Mouse (Mus musculus): ENCODE measurements at regions not wholly inside any gene's neighbourhood (a gene's known extent, or its start where the extent isn't known, plus 50 kb on each side); places are given as distances from the start of the nearest gene placed in this dataset.

DNA sequence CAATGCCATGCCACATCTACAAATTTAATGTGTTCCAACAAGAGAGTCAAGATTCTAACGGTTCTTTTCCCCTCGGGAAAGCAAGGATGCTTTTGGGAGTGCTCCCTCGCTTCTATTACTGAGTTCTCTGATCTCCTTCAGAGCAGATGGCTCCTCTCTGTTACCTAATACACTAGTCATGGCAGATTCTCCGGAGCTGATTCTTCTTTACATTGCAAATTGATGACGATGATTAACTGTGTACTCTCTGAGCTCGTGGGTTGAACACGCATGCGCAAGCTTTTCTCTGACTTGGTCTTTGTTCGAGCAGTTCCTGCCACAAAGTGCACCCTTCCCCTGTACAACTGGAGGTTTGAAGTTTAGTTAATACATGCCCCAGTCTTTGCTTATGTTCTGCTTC lies 471.5 kb upstream of the Tenm4 start:
- Histone ChIP-seq H3K4me2 (ENCODE audit: low read depth, low read length, poor library complexity, severe bottlenecking) (no peak overlapping the region), H3K27ac (ENCODE audit: low read depth, low read length) (no peak overlapping the region), H3K27me3 (ENCODE audit: insufficient read depth, low read length) (no peaks in the 10 kb centered on the region), H3K4me3 (ENCODE audit: low read depth, low read length) (no peak overlapping the region), H3K9ac (replicated peaks; ENCODE audit: low read length, poor library complexity, severe bottlenecking) (no peak overlapping the region), H3K9me3 (ENCODE audit: low read length) (no peaks in the 10 kb centered on the region), H3K36me3 (ENCODE audit: insufficient read depth, low read length) (no peaks in the 10 kb centered on the region), H3K4me1 (ENCODE audit: insufficient read depth, low read length) (no peaks in the 10 kb centered on the region)
- ATAC-seq (ENCODE audit: low FRiP score) (no peak), DNase-seq (ENCODE audit: low spot score) (peak; percentile 9)
- WGBS = 66% methylated on average over 9 of the region's 9 CpGs
- no peak for TF ChIP-seq CTCF (IDR thresholded peaks at IDR 0.05)

DNA sequence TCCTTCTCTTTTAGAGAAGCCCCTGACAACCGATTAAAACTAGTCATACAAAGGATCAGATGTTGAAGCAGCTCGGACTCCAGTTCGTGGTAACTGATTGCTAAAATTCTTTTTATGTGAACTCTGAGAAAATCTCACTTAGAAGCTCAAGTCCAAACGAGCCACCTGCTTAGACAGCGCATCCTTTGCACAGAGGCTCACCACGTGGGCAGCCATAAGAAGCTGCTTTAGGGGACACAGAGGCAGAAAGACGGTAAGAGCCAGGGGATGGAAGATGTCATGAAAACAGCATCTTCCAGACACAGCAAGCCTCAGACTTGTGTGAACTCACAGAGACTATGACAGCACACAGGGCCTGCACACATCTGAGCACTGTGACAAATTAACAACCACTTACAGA lies 461.0 kb upstream of the Tenm4 start:
- ATAC-seq (ENCODE audit: low FRiP score) (no peak), DNase-seq (ENCODE audit: low spot score) (no peak)
- Histone ChIP-seq H3K9ac (replicated peaks; ENCODE audit: low read length, poor library complexity, severe bottlenecking) (no peak overlapping the region), H3K4me3 (ENCODE audit: low read depth, low read length) (no peak overlapping the region), H3K27me3 (ENCODE audit: insufficient read depth, low read length) (no peaks in the 10 kb centered on the region), H3K9me3 (ENCODE audit: low read length) (no peaks in the 10 kb centered on the region), H3K36me3 (ENCODE audit: insufficient read depth, low read length) (no peaks in the 10 kb centered on the region), H3K4me2 (ENCODE audit: low read depth, low read length, poor library complexity, severe bottlenecking) (no peak overlapping the region), H3K27ac (ENCODE audit: low read depth, low read length) (no peak overlapping the region), H3K4me1 (ENCODE audit: insufficient read depth, low read length) (no peaks in the 10 kb centered on the region)
- no peak for TF ChIP-seq CTCF (IDR thresholded peaks at IDR 0.05)
- 76% methylated on average over 7 of the region's 7 CpGs for WGBS

DNA sequence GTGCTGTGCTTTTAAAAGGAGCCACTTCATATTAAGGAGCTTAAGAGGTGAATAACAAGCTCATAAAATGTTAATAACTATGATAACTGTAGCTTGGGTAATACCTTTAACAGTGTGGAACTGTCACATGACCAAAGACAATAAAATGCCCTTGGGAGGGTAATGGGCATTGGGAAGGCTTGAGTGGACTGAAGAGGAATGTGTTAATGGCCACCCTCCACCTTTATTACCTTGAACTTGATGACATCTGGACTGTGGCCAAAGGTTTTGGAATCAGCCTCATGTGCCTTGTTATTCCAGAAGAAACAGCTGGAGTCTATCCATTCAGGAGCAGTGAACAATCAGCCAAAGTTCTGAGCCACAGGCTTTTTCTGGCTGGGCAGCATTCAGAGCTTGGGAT lies 451.0 kb upstream of the Tenm4 start:
- no peaks in the 10 kb centered on the region for H3K27me3 ChIP-seq (ENCODE audit: insufficient read depth, low read length)
- no peak for TF ChIP-seq CTCF (IDR thresholded peaks at IDR 0.05)
- H3K4me2 ChIP-seq (ENCODE audit: low read depth, low read length, poor library complexity, severe bottlenecking) = no peak overlapping the region
- ATAC-seq (ENCODE audit: low FRiP score) (no peak), DNase-seq (ENCODE audit: low spot score) (no peak)
- H3K9ac ChIP-seq (replicated peaks; ENCODE audit: low read length, poor library complexity, severe bottlenecking) = no peak overlapping the region
- H3K9me3 ChIP-seq (ENCODE audit: low read length) = no peaks in the 10 kb centered on the region
- H3K4me1 ChIP-seq (ENCODE audit: insufficient read depth, low read length) = no peaks in the 10 kb centered on the region
- no peak overlapping the region for H3K27ac ChIP-seq (ENCODE audit: low read depth, low read length)
- no peaks in the 10 kb centered on the region for H3K36me3 ChIP-seq (ENCODE audit: insufficient read depth, low read length)
- no peak overlapping the region for H3K4me3 ChIP-seq (ENCODE audit: low read depth, low read length)

DNA sequence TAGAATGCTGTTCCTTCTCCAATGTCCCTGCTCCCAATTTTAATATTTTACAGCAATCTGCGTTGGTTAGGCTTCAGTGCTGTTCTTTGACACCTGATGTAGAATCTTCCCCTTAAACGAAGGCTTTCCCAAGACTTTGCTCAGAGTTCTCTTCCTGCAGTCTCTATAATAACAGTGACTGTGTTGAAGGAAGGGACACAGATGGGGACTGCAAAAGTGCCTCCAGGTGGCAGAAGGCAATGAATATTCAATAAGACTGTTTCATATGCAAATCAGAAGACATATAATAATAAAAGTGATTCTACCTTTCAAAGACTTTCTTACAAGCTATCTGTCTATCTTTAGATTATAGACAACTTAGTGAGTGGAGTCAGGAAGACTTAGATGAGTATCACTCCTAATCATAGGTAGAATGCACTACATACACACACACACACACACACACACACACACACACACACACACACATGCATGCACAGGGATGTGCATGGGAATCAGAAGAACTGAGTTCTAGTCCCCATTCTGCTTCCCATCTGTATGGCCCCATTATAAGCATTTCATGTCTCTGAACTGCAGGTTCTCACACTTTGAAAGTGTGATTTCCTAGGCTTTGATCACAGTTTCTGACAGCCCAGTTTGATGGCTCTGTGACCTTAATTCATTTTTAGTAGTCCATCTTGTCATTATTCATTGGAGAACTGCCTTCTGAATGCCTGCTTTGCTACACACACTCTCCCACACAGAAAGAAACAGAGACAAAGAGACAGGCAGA lies 445.1 kb upstream of the Tenm4 start:
- no peaks in the 10 kb centered on the region for H3K36me3 ChIP-seq (ENCODE audit: insufficient read depth, low read length)
- TF ChIP-seq CTCF (IDR thresholded peaks at IDR 0.05) = no peak
- DNase-seq (ENCODE audit: low spot score) (no peak), ATAC-seq (ENCODE audit: low FRiP score) (no peak)
- WGBS = 65% methylated on average over 2 of the region's 2 CpGs
- no peak overlapping the region for H3K9ac ChIP-seq (replicated peaks; ENCODE audit: low read length, poor library complexity, severe bottlenecking)
- H3K4me1 ChIP-seq (ENCODE audit: insufficient read depth, low read length) = no peaks in the 10 kb centered on the region
- H3K4me2 ChIP-seq (ENCODE audit: low read depth, low read length, poor library complexity, severe bottlenecking) = no peak overlapping the region
- H3K27ac ChIP-seq (ENCODE audit: low read depth, low read length) = no peak overlapping the region
- H3K9me3 ChIP-seq (ENCODE audit: low read length) = no peaks in the 10 kb centered on the region
- H3K27me3 ChIP-seq (ENCODE audit: insufficient read depth, low read length) = no peaks in the 10 kb centered on the region
- H3K4me3 ChIP-seq (ENCODE audit: low read depth, low read length) = no peak overlapping the region

DNA sequence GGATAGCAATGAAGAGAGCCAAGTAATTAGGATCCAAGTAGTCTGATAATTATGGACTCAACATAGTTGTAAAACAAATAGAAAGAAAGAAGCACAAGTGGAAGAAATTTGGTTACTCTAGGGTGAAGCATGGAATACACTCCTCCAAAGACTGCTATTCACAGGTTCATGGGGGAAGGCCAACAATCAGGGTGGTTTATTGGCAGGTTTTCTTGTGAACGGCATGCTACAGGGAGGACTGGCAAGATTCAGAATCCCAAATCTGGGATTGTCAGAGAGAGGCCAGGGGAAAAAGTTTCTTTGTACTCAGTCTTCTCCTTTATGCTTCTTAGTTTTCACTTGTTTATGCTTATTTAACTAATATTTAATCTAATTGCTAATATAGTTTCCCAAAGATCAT lies 437.2 kb upstream of the Tenm4 start:
- no peaks in the 10 kb centered on the region for H3K9me3 ChIP-seq (ENCODE audit: low read length)
- ATAC-seq (ENCODE audit: low FRiP score) (no peak), DNase-seq (ENCODE audit: low spot score) (no peak)
- no peak overlapping the region for H3K27ac ChIP-seq (ENCODE audit: low read depth, low read length)
- H3K9ac ChIP-seq (replicated peaks; ENCODE audit: low read length, poor library complexity, severe bottlenecking) = no peak overlapping the region
- no peaks in the 10 kb centered on the region for H3K4me1 ChIP-seq (ENCODE audit: insufficient read depth, low read length)
- H3K36me3 ChIP-seq (ENCODE audit: insufficient read depth, low read length) = no peaks in the 10 kb centered on the region
- H3K4me2 ChIP-seq (ENCODE audit: low read depth, low read length, poor library complexity, severe bottlenecking) = no peak overlapping the region
- H3K4me3 ChIP-seq (ENCODE audit: low read depth, low read length) = no peak overlapping the region
- WGBS = 86% methylated on average over 1 of the region's 1 CpGs
- no peaks in the 10 kb centered on the region for H3K27me3 ChIP-seq (ENCODE audit: insufficient read depth, low read length)
- no peak for TF ChIP-seq CTCF (IDR thresholded peaks at IDR 0.05)

DNA sequence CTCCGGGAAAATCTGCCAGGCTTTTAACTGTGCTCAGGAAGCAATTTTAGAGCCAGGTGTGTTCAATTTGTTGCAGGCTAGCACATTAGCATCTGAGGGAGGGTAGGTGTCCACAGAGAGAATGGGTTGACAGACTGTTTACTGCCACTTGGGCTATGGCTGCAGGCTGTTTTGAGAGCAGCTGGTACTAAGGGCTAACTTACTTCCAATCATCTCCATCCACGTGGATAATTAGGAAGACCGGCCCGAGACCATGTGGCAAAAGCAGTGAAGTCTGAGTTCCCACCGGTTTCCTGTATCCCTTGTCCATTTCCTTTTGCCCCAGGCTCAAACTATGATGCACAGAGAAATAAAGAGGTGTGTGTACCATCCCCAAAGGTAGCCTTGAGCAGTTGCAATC lies 436.5 kb upstream of the Tenm4 start:
- DNase-seq (ENCODE audit: low spot score) (peak; percentile 43), ATAC-seq (ENCODE audit: low FRiP score) (no peak)
- no peaks in the 10 kb centered on the region for H3K4me1 ChIP-seq (ENCODE audit: insufficient read depth, low read length)
- H3K4me3 ChIP-seq (ENCODE audit: low read depth, low read length) = no peak overlapping the region
- H3K27me3 ChIP-seq (ENCODE audit: insufficient read depth, low read length) = no peaks in the 10 kb centered on the region
- no peak overlapping the region for H3K4me2 ChIP-seq (ENCODE audit: low read depth, low read length, poor library complexity, severe bottlenecking)
- 78% methylated on average over 5 of the region's 5 CpGs for WGBS
- H3K27ac ChIP-seq (ENCODE audit: low read depth, low read length) = no peak overlapping the region
- no peak for TF ChIP-seq CTCF (IDR thresholded peaks at IDR 0.05)
- H3K36me3 ChIP-seq (ENCODE audit: insufficient read depth, low read length) = no peaks in the 10 kb centered on the region
- no peaks in the 10 kb centered on the region for H3K9me3 ChIP-seq (ENCODE audit: low read length)
- no peak overlapping the region for H3K9ac ChIP-seq (replicated peaks; ENCODE audit: low read length, poor library complexity, severe bottlenecking)
